Mouse (Mus musculus) lung, postnatal 10 days (tissue): ENCODE measurements around the gene Gm28635.

Source experiments
- DNase-seq: peaks from one replicate; pipeline ENCODE4 v3.0.0; 2021

The Gm28635 gene

GRCm38 (mm10) chr2:84677968-84678880 is at the start of gene Gm28635, which contains the start of gene Med19:
Gm28635 (minus strand) TSS chr2:84678041.
Med19 (plus strand) TSS chr2:84678402.
- peak; percentile 97 for DNase-seq

GRCm38 (mm10) chr2:84727172-84727858 is 49.5 kb upstream of the Gm28635 start, which contains the start of gene Clp1:
Clp1 (minus strand) TSS chr2:84727350.
- DNase-seq, result peak; percentile 98

GRCm38 (mm10) chr2:84726716-84727115 is 48.9 kb upstream of the Gm28635 start:
- DNase-seq, result no peak

- DNase-seq, result no peak
Measured at GRCm38 (mm10) chr2:84725770-84726169, 47.9 kb upstream of the Gm28635 start.

- no peak for DNase-seq
Measured at GRCm38 (mm10) chr2:84723856-84724255, 46.0 kb upstream of the Gm28635 start.

- no peak for DNase-seq
Measured at GRCm38 (mm10) chr2:84721182-84721581, 43.3 kb upstream of the Gm28635 start.

GRCm38 (mm10) chr2:84720718-84721117 is 42.9 kb upstream of the Gm28635 start:
- DNase-seq, result no peak

GRCm38 (mm10) chr2:84717357-84717756 is 39.5 kb upstream of the Gm28635 start:
- DNase-seq, result no peak

- no peak for DNase-seq
Measured at GRCm38 (mm10) chr2:84716423-84717355, 38.8 kb upstream of the Gm28635 start.

GRCm38 (mm10) chr2:84715562-84716361 is 37.9 kb upstream of the Gm28635 start:
- DNase-seq, result peak; percentile 92

GRCm38 (mm10) chr2:84714811-84715561 is 37.1 kb upstream of the Gm28635 start, which contains the start of gene Zdhhc5:
Zdhhc5 (minus strand) TSS chr2:84715180.
- peak; percentile 99 for DNase-seq

- DNase-seq, result no peak
Measured at GRCm38 (mm10) chr2:84714422-84714810, 36.6 kb upstream of the Gm28635 start.

GRCm38 (mm10) chr2:84711898-84712297 is 34.1 kb upstream of the Gm28635 start:
- DNase-seq, result no peak

GRCm38 (mm10) chr2:84707523-84707922 is 29.7 kb upstream of the Gm28635 start:
- no peak for DNase-seq

- no peak for DNase-seq
Measured at GRCm38 (mm10) chr2:84705295-84705694, 27.5 kb upstream of the Gm28635 start.

- DNase-seq, result no peak
Measured at GRCm38 (mm10) chr2:84704329-84704728, 26.5 kb upstream of the Gm28635 start.

GRCm38 (mm10) chr2:84703497-84703896 is 25.7 kb upstream of the Gm28635 start:
- no peak for DNase-seq

- DNase-seq, result no peak
Measured at GRCm38 (mm10) chr2:84695007-84695695, 17.3 kb upstream of the Gm28635 start.

- no peak for DNase-seq
Measured at GRCm38 (mm10) chr2:84690050-84690449, 12.2 kb upstream of the Gm28635 start.
